Mouse (Mus musculus) small intestine, adult 2 months (tissue): ENCODE measurements around the gene Mphosph9.

Experiments
- CTCF ChIP-seq: fragments of 200-500 bp; IDR thresholded peaks from 2 replicates; pipeline ENCODE4 v1.5.1; 2012; ENCODE audit warnings: low read depth, mild to moderate bottlenecking, control low read depth, inconsistent platforms, low read length, moderate library complexity, mixed read lengths; ENCODE audit not compliant: insufficient replicate concordance, insufficient read length; ENCODE audit errors: extremely low read depth
- POLR2A ChIP-seq: fragments of 200-500 bp; IDR thresholded peaks from 2 replicates; pipeline ENCODE4 v1.6.1; 2012; ENCODE audit warnings: low read depth, mild to moderate bottlenecking, control low read depth, inconsistent platforms, low read length, moderate library complexity

DNA sequence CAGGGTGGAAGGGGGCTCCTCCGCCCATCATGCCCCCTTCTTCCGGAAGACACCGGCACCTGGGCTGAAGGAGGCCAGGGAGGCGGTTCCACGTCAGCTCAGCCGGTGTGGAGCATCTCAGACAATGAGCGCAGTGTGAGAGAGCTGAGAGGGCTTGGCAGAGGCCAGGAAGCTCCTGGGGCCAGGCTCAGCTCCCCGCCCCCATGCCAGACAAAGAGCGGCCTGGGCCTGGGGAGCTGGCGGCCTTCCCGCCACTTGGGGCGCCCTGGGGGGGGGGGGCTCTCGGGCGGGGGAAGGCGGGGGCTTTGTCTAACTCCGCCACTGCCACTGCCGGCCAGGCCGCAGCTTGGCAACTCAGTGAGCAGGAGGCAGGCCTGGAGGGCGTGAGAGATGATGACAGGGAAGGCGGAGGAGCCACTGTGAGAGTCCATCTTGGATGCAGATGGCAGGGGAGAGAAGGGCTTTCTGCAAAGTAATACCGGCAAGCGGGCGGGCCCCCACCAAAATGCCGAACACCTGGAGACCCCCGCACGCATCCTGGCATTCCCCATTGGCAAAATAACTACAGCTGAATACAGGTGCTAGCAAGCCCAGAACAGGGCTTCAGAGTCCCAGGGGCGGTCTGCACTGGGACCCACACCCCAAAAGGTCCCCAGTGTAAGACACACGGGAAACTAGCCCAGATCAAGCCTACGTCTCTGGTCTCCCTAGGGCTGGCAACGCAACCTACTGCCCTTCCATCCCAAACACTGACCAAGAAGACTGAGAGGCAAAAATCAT lies 24.6 kb upstream of the Mphosph9 start:
- TF ChIP-seq CTCF, result no peak
- TF ChIP-seq POLR2A, result no peak
